Mouse (Mus musculus) right cerebral cortex, postnatal 36 days (tissue): Measurements from ENCODE around the gene Tmem88b.

Experiments used
- DNase-seq, 2 experiments: peaks; one replicate each; pipeline ENCODE4 v3.0.0; 2022; ENCODE audit warnings: low spot score in 2 of 2, mixed read lengths in 1 of 2

Gene Tmem88b

DNA sequence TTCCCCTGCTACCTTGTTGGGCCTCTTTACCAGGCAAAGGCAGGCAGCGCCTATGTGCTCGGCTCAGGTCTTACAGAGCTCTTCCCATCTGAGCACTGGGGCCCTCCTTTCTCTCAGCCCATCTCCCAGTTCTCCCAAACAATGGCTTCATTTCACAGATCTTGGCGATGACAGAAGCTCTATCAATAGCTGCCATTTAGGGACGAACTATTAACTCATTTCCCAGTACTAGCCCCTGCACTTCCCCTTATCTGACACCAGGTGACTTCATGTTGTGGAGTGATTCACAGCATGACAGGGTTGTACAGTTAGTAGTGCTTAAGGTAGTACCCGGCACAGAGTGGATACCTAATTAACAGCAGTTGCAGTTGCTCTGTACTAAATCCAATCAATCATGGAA is at the start of gene Tmem88b:
TSS of gene Tmem88b (minus strand) at position 56 of the 400 bp plus-strand sequence.
- no peak for DNase-seq

DNA sequence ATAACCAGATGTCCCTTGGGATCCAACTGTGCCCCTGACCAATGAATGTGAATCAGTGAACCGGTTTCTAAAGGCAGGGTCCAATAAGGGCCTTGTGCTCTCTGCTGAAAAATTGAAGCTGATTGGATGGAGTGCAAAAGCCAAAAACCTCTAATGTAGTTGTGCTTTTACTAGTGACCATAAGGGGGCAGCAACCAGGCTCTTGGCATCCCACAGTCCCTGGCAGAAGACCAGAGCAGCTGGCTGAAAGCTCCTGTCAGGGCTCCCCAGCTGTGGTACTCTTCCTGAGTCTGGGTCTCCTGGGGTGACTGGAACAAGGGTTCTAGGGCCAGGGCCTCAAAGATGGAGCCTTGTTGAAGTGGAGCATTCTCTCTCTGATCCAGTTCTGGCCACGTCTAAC is 48.2 kb upstream of the Tmem88b start:
- peak in 1 of 2 experiments; percentile 62 for DNase-seq

DNA sequence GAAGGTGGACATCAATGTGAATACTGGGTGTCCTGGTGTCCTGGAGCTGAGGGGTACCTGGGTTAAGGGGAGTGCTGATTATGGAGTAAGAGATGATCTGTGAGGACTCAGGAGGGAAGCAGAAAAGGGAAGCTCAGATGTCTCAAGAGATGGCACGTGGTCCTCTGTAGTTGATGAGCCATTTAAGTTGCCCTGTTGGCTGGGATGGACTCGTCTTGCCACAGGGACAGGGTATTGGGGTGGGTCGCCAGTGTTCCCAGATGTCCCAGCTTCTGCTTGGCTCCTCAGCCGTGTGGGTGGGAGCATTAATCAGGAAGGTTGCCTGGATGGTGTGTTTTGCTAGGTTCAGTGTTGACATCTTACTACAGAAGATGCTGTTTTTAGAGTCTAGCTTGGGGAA is 47.6 kb upstream of the Tmem88b start:
- no peak for DNase-seq

DNA sequence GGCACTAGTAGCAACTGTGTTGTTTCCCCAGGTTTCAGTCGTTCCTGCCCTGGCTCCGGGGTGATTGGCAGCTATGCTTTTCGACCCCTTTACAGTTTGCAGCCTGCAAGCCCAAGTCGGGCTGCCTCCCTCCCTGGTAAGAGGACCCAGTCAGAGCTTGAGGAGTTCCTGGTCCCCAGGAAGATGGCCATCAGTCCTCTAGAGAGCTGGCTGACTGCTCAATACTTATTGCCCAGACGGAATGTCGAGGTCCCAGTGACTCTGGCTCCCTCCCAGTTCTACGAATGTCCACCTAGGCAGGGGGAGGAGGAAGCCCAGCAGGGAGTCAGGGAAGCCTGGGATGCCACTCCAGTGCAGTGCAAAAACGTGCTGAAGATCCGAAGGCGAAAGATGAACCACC is 46.6 kb upstream of the Tmem88b start:
- DNase-seq: no peak

DNA sequence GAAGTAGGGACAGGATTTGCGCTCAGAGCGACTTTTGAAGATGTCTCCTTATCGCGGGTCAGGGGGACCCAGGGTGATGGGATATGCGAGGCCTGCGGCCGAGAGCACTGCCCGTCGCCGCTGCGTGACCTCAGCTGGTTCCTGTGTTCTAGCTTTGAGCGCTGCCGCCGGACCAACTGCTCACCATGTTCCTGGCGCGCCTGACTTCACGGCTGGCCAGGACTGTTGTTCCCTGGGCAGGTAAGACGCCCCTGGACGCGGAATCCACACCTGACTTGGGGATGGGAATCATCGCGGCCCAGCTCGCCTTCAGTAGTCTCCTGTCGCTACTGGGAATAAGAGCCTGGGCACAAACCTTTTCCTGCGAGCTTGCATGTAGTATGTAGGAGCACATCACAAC is 46.2 kb upstream of the Tmem88b start:
- no peak for DNase-seq

DNA sequence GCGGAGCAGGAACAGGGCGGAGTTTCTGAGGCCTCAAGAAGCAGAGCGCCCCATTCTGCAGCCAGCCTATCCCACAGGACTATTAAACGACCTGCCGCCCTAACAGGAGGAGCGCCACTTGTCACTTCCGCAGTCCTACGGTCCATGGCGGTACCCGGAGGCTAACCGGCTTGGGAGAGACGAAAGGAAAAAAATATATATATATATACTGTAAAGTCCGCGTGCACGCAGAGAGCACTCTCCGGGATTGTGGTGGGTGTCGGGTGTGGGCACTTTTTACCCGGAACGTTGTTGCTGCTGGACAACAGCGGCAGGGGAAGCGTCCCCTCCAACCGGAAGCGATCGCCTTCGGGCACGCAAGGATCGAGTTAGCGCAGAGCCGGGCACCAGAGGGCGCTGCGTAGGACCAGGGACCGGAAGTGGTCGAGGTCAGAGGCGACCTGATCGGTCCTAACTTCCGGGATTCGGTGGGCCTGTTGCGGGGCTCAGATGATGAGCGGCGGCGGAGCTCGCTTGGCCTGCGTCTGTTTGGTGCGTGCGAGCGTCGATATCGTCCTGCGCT is 45.6 kb upstream of the Tmem88b start, which contains the start of gene Aurkaip1:
TSS of gene Aurkaip1 (plus strand) at position 68 of the 562 bp plus-strand sequence.
- DNase-seq: peak; percentile 91 to 92

DNA sequence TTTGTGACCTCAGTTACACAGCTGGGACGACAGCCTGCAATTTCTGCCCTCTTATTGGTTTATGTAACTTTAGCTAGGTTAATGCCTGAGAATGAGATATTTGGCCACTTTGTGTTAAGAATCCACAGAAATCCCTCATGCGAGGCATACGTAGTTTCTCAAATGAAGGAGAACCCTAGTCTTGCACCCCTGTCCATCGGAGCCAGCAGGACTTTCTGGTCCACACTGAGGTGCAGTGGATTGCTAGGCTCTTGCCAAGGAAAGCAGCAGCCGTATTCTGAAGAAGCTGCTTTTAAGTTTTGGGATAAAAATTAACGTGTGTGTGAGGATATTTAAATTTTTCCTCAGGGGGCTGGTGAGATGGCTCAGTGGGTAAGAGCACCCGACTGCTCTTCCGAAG is 44.9 kb upstream of the Tmem88b start:
- no peak for DNase-seq

DNA sequence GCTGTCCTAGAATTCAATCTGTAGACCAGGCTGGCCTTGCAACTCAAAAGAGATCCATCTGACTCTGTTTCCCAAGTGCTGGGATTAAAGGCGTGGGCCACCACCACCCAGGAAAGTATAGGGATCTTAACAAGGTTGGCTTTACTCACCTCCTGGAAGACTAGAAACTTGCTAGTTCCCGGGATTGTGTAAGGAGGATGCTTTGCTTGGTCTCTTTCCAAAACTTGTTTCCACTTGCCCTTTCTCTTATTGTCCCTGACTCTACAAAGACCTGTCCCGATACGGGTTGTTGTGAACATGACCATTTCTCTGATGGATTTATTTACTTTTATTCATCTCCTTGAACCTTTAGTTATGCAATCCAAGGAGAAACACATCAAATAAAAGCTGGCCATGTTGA is 44.2 kb upstream of the Tmem88b start:
- DNase-seq: no peak

DNA sequence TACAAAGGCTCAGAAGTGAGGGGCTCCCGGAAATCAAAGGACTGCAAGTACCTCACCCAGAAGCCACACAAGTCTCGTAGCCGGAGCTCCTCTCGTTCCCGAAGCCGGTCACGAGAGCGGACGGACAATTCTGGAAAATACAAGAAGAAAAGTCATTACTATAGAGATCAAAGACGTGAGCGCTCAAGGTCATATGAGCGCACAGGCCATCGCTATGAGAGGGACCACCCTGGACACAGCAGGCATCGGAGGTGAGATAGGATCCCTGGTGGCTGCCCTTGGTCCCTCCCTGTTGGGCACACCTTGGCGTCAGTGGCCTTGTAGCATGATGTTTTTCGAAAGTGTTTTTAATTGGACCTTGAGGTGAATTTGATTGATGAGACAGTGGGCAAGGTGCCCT is 37.8 kb upstream of the Tmem88b start:
- DNase-seq: no peak

DNA sequence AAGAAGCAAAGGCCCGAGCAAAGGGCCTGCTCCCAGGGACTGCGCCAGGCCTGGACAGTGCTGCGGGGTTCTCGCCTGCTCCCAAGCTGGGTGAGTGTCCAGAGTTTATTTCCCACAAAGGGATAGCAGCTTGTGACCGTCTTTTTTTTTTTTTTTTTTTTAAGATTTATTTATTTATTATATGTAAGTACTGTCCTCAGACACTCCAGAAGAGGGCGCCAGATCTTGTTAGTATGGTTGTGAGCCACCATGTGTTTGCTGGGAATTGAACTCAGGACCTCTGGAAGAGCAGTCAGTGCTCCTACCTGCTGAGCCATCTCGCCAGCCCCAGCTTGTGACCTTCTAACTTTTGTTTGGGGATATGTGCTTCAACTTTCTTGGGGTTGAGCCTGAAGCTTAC is 35.4 kb upstream of the Tmem88b start:
- DNase-seq: no peak

DNA sequence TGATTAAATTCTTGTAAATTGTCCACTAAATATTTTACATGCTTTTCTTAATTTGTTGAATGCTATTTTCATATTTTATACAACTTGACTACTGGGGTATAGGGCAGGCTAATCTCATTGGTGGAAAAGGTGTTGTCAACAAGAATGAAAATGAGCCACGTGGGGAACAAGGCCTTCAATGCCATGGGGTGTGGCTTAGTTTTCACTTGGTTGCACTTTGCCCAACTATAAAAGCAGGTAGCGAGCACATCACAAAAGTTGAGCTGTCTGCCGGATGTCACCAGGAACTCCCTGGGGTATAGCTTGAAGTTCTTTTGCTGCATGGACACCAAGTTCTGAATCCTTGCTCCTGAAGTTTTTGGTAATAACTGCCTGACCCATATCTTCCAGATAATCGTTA is 31.9 kb upstream of the Tmem88b start:
- no peak for DNase-seq

DNA sequence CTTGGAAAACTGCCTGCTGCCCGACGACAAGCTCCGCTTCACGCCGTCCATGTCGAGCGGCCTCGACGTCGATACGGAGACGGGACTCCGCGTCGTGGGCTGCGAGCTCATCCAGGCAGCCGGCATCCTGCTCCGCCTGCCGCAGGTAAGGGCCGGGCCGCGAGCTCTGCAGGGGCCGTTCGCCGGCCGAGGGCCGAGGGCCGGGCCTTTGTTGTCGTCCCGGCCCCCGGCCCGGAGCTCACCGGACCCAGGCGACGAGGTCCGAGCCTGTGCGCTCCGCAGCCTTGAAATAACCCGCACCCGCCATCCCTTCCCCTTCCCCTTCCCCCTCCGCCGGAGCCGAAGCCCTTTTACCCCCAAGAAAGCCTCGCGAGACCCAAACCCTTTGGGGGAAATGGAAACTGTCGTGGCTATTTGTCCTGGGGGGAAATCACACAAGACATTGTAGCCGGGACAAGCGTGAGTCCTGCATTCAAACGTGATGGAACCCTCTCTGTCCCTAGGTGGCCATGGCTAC is 27.0 kb upstream of the Tmem88b start:
- DNase-seq: no peak

DNA sequence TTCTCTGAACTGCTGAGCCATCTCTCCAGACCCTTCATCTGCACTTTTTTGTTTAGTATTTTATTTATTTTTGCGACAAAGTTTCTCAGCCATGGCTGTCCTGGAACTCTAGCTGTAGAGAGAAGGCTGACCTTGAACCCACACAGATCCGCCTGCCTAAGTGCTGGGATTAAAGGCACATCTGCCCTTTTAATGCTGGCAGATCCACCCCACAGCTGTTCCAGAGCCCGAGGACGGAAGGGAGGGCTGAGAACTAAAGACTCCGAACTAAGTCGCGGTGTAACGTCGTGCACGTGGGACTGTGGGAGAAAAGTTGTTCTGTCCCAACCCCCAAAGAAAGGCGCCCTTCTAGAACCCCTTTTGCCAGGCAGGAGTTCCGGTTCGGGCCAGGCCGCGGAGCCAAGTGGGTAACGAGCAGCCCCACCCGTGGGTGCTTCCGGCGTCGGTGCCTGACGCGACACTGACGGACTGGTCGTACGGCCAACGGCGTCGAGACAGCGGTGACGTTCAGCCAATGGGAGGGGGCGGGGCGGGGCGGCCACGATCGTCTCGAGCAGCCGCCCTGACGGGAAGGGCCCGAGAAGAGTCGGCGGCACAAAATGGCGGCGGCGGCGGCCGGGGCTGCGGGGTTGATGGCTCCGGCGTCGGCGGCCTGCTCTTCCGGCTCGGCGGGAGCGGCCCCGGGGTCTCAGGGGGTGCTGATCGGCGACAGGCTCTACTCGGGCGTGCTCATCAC is 26.4 kb upstream of the Tmem88b start, which contains the start of gene Ccnl2:
TSS of gene Ccnl2 (plus strand) at position 561 of the 736 bp plus-strand sequence.
- DNase-seq: peak; percentile 91 to 93

DNA sequence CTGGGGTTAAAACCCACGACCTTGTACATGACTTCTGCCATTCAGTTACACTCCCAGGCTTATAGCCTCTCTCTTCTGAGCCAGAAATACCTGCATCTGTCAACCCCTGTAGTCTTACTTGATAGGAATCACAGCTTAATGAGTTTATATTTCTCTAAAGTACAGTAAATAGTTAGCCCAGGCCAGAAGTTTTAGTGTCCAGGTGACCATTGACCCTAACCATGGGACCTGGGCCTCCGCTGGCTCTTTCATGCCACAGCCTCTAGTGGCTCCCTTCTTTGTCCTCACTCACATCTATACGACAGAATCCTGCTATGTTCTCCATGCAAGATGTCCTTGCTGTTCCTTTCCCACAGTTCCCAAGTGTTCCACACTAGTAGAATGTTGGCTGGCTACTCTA is 22.2 kb upstream of the Tmem88b start:
- no peak for DNase-seq

DNA sequence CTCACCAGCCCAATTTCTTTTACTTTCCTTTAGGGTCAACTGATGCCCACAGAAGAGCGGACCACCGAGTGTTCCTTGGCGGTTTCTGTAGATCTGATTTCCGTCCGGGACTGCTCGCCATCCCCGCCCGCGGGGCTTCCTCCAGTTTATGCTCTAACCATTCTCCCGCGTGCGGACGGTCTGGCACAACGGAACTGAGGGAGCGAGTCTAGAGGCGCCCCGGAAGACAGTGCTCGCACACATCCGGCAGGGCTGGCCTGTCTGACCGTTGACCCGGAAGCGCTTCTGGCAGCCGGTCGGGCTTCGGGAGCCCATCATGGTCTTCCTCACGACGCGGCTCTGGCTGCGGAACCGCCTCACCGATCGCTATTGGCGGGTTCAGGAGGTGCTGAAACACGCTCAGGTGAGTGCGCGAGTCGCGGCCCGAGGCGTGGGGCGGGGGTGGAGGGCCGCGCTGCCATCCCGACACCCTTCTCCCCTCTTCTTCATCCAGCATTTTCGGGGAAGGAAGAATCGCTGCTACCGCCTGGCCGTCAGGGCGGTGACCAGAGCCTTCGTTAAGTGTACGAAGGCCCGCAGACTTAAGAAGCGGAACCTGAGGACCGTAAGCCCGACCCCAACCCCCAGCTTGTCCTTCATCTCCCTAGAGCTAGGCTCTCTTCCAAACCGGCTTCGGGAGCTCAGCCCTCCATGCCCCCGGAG is 17.8 kb upstream of the Tmem88b start:
- DNase-seq: peak; percentile 89

DNA sequence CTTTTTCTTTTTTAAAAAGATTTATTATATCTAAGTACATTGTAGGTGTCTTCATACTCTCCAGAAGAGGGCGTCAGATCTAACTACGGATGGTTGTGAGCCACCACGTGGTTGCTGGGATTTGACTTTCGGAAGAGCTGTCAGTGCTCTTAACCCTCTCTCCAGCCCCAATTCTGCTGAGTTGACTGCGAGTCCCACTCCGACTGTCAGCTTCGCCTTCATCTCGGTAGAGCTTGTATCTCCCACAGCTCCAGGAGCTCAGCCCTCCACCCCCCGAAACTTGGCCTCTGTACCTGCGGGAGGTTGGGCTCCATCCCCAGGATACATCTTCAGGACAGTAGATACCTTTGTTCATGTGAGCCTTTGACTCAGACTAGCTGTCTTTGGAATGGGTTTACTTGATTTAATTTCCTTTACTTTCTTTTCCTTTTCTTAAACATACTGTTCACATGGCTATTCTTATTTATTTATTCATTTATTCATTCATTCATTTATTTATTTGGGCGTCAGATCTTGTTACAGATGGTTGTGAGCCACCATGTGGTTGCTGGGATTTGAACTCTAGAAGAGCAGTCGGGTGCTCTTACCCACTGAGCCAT is 17.2 kb upstream of the Tmem88b start, which contains the start of gene Mrpl20:
TSS of gene Mrpl20 (plus strand) at position 138 of the 599 bp plus-strand sequence.
- DNase-seq: no peak

DNA sequence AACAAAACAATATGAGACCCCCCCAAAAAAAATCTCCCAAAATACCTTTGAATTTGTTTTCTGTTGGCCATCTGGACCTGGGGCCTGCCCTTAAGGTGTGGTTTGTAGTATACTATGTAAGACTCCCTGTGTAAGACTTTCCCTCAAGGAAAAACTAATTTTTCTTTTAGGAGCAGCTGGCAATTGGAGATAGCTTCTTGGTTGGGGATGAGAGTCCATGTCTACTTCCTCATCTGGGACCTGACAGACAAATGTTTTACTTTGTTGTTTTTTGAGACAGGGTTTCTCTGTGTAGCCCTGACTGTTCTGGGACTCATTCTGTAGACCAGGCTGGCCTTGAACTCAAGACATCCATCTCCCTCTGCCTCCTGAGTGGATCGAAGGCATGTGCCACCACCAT is 16.4 kb upstream of the Tmem88b start:
- DNase-seq: no peak

DNA sequence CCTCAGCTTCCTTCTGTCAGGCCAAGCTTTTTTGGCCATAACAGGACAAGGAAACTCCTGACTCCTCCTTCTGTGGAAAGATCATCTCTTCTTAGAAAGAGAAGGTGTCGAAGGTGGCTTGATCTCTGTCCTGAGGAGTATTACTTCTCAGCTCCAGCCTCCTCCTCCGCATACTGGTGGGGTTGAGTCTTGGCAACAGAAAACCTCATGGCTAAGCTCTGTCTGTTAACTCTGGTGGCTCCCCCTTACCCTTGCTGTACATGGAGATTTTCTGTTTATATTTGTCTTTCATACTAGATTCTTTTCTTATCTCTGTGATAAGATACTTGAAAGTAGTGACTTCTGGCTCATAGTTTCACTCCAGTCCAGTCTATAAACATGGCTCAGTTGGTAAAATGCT is 8.1 kb upstream of the Tmem88b start:
- DNase-seq: no peak

DNA sequence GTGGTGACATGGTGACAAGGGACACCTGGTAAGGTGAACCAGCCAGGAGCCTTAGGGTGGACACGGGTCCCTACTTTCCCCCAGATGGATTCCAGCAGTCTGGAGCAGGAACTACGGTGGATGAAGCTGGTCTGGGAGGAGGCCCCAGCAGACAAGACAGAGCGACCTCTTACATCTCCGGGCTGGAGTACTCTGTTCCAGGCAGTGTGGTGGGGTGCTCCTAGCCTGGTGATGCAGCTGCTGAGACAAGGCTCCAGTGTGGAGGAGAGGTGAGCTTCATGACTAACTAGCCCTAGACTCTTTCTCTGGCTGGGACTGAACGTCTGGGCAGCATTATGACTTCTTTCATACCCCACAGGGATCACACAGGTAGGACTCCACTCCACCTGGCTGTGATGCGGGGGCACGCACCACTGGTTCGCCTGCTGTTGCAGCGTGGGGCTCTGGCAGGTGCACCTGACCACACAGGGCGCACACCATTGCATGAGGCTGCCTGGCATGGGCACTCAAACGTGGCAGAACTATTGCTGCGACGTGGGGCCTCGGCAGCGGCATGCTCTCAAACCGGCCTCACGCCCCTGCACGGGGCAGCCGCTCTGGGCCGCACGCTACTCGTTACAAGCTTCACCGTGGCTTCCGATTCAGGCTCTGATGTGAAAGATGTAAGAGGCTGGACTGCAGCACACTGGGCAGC is 5.7 kb upstream of the Tmem88b start:
- no peak for DNase-seq

DNA sequence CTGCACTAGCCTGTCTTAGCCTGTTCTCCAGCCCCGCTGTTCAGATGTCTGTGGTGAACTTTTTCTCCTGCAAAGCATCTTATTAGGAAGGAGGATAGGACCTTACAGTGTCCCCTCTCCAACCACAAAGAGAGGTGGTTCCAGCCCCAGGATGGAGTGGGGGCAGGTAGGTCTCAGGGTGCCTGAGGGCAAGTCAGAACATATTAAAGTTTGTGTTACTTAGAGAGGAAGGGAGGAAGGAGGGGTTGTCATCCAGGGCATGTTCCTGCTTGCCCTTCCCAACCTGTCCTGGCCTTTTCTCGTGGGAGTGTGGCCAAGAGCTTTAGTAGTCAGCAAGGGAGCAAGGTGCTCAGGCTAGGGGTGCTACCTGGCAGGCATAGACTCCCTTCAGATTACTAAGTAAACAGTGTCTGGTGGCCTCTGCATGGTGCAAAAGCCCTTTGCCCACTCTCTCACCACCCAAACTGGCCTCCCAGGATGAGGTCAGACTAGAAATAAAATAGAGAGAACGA is 5.0 kb upstream of the Tmem88b start:
- no peak for DNase-seq

DNA sequence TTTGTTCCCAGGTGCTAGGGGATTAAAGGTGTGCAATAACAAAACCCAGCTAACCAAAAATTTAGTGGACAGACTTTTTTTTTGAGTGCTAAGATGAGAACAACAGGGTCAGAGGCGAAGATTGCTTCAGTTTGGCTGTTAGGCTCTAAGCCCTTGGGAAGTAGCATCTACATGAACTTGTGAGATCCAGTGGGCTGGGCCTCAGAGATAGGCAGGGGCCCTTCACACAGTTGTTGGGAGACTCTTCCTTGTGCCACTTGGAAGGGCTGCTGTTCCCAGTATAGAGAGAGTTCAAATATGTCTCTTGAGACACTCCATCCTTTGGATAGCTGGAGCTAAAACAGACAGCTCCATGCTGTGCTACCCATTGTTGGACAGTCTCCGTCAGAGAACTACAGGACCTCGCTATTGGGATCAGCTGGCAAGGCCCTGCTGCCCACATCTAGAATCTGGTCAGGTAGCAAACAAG is 4.4 kb upstream of the Tmem88b start, which contains the start of gene Ankrd65:
TSS of gene Ankrd65 (plus strand) at position 419 of the 469 bp plus-strand sequence.
- DNase-seq: no peak
